Mouse (Mus musculus): ENCODE results near the gene Ube2e2. TPM values are rescaled to one million over a fixed set of nuclear protein-coding genes. Genes with fewer than 3 reads are reported as not detected.
A peak's percentile ranks its signal among the peaks of the same experiment; 100 is the strongest.
"Not testable (repeated sequence)": the region's sequence is repeated elsewhere in the genome, so short reads cannot be mapped to it uniquely, and the experiment has no call there.

The Ube2e2 gene
- polyA plus RNA-seq, 1 experiment from 2014 or later = 53.3 TPM

DNA sequence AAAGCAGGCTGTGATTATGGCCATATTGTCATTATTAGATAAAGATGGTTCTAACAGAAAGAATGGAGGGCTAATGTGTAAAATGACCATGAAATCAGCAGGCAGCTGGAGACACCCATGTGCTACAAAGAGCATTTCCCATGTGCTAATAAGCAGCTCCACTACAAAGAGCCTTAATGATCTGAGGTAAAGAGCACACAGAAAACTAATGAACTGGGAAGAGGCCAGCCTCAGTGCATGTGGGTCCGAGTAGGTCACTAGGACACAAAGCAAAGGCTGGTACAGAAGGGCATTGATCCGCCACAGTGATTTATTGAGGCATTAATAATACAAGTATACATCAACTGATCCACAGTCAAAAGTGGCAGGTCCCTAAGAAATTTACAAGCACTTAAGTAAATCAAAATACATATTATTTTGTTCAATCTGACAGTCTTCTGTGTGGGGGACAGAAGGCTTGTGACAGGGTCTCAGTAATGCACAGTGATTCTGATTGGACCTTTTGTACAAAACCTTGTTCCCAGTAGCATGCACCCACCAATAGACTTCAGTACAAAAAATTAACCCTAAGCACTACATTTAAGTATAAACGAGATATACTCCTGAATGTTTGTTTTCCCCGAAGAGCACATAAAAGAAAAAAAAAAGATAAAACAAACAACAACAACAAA is 320.6 kb downstream of the Ube2e2 start:
- Histone ChIP-seq H3K4me1 (replicated peaks) (peaks cover 18% of the 10 kb centered on the region), H3K27ac (no peak overlapping the region), H3K9me3 (no peaks in the 10 kb centered on the region), H3K27me3 (ENCODE audit: insufficient read depth, poor library complexity, severe bottlenecking) (peaks cover 71% of the 10 kb centered on the region), H3K36me3 (no peaks in the 10 kb centered on the region), H3K4me3 (no peak overlapping the region)
- peak; percentile 15 for DNase-seq (ENCODE audit: low spot score)
- WGBS = 56% methylated on average over 4 of the region's 4 CpGs

DNA sequence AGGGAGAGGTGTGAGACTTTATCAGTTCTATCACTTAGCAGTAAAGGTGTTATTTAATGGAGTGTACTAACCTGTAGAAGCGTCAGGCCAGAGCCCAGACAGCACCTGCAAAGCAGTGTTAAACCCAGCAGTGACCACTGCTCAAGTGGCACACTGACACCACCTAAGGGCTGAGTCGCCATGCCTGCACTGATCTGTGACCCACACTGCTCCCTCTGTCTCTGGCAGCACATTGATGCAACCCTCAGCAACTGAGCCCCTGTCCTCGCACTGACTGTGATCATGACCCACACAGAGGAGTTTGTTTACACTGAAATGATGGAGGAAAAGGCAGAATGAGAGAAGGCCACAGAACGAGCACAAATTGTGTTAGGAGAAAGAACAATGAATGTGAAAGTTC is 321.2 kb downstream of the Ube2e2 start:
- peak; percentile 12 for DNase-seq (ENCODE audit: low spot score)
- Histone ChIP-seq H3K4me3 (no peak overlapping the region), H3K36me3 (no peaks in the 10 kb centered on the region), H3K4me1 (replicated peaks) (peaks cover 18% of the 10 kb centered on the region), H3K9me3 (no peaks in the 10 kb centered on the region), H3K27me3 (ENCODE audit: insufficient read depth, poor library complexity, severe bottlenecking) (peaks cover 68% of the 10 kb centered on the region), H3K27ac (no peak overlapping the region)
- WGBS = 54% methylated on average over 4 of the region's 4 CpGs

DNA sequence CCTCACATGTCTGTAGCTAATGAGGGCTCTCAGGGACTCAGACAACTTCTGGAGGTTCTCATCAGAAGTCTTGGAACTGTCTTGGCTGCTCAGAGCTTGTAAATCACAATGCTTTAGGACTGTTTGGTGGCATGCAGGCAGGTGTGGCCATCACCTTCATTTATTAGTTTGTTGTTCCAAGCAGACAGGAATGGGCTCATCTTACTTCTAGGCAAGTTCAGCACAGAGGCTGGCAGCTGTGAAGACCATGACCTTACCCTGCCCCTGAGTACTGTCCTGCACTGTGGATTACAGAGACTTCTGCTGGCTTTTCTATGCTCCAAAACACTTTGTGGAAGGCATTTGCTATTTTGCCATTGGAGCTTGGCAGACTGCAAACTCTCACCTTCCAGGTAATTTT is 324.5 kb downstream of the Ube2e2 start:
- no peaks in the 10 kb centered on the region for H3K9me3 ChIP-seq
- H3K27me3 ChIP-seq (ENCODE audit: insufficient read depth, poor library complexity, severe bottlenecking) = peaks cover 37% of the 10 kb centered on the region
- H3K27ac ChIP-seq = no peak overlapping the region
- H3K4me1 ChIP-seq (replicated peaks) = peaks cover 17% of the 10 kb centered on the region
- DNase-seq (ENCODE audit: low spot score) = no peak
- no peaks in the 10 kb centered on the region for H3K36me3 ChIP-seq
- H3K4me3 ChIP-seq = no peak overlapping the region

DNA sequence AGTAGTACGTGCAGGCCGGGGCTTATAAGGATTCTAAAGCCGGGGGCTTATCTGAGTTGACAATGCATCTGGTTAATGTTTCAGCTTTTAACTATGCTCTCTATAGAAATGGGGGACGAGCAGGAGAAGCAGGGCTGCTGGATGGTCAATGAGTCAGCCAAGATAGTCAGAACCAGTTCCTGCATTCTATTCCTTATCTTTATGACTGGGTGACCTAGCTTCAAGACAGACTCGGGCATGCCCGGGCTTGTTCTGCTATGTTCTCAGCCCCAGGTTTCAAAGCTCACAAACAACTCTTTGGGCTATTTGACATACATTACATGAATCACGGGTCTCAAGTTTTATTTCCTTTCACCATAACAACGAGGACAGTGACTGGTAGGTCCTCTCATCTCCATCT is 329.1 kb downstream of the Ube2e2 start:
- H3K27me3 ChIP-seq (ENCODE audit: insufficient read depth, poor library complexity, severe bottlenecking); H3K36me3 ChIP-seq; H3K27ac ChIP-seq; H3K4me1 ChIP-seq (replicated peaks); H3K4me3 ChIP-seq; DNase-seq (ENCODE audit: low spot score): not testable (repeated sequence)
- WGBS = 90% methylated on average over 8 of the region's 8 CpGs
- H3K9me3 ChIP-seq = peaks cover 15% of the 10 kb centered on the region

DNA sequence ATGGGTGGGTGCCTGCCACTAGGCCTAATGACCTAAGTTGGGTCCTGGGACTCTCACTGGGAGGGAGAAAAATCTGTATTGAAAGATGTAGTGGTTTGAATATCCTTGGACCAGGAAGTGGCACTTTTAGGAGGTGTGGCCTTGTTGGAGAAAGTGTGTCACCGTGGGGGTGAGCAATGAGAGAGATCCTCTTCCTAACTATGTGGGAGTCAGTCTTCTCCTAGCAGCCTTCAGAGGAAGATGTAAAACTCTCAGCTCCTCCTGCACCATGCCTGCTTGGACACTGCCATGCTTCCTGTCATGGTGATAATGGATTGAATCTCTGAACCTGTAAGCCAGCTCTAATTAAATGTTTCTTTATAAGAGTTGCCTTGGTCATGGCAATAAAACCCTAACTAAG is 338.8 kb downstream of the Ube2e2 start:
- H3K36me3 ChIP-seq = no peaks in the 10 kb centered on the region
- H3K27ac ChIP-seq = no peak overlapping the region
- WGBS = 49% methylated on average over 1 of the region's 1 CpGs

DNA sequence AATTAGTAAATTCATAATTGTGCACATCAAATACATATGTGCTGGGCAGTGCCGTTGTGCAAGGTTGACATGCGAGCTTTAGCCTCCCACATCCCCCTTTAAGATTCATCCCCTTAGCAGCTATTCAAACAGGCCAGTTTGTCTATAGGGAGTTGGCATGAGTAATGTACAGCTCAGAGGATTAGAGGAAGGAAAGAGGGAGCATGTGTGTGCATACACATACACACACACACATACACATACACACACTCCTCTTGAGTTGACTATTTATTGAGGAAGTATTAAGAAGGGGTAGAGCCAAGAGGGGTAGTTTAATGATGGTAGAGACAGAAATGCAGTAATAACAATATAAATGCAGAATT is 339.5 kb downstream of the Ube2e2 start:
- H3K9me3 ChIP-seq = no peaks in the 10 kb centered on the region

More for the DNA sequence above, 338.8 kb downstream of the Ube2e2 start:
- no peaks in the 10 kb centered on the region for H3K4me1 ChIP-seq (replicated peaks)
- H3K27me3 ChIP-seq (ENCODE audit: insufficient read depth, poor library complexity, severe bottlenecking) = no peaks in the 10 kb centered on the region
- H3K9me3 ChIP-seq = no peaks in the 10 kb centered on the region; the same call in 1 of the 2 replicates
- DNase-seq (ENCODE audit: low spot score) = no peak
- H3K4me3 ChIP-seq = no peak overlapping the region

DNA sequence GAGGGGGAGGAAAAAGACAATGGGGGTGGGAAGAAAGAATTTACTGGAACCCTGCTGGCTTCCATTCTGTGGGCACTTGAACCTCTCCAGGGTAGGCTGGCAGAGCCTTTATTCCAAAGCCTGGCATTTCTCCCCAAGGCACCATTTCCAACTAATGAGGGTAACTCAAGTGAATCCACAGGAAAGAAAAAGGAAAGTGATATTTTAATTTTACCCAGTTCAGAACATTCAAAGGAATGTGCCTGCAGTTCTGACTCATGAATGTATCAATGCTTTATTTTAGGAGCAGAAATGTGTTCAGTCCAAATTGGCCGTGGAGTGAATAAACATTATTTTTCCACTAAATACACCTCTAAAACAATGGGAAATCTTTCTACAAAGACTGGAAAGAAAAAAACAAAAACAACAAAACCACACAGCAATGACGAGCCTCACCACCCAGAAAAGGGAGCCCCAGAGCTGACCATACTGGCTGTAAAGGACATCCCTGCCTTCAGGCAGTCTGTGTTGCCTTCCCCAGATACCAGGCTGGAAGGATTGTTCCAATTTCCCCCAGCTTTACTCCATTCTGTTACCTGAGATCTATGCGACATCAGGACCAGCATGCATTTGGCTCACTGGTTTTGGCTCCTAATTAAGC is 340.0 kb downstream of the Ube2e2 start:
- no peaks in the 10 kb centered on the region for H3K4me1 ChIP-seq (replicated peaks)
- WGBS = 65% methylated on average over 3 of the region's 3 CpGs
- no peak overlapping the region for H3K4me3 ChIP-seq
- DNase-seq (ENCODE audit: low spot score) = no peak
- H3K27ac ChIP-seq = no peak overlapping the region
- H3K9me3 ChIP-seq = no peaks in the 10 kb centered on the region
- no peaks in the 10 kb centered on the region for H3K27me3 ChIP-seq (ENCODE audit: insufficient read depth, poor library complexity, severe bottlenecking)
- H3K36me3 ChIP-seq = no peaks in the 10 kb centered on the region

More for the DNA sequence above, 339.5 kb downstream of the Ube2e2 start:
- H3K27ac ChIP-seq = no peak overlapping the region
- H3K36me3 ChIP-seq = no peaks in the 10 kb centered on the region
- no peaks in the 10 kb centered on the region for H3K4me1 ChIP-seq (replicated peaks)
- no peak overlapping the region for H3K4me3 ChIP-seq
- no peaks in the 10 kb centered on the region for H3K27me3 ChIP-seq (ENCODE audit: insufficient read depth, poor library complexity, severe bottlenecking)
- WGBS = 84% methylated on average over 2 of the region's 2 CpGs
- DNase-seq (ENCODE audit: low spot score) = no peak

DNA sequence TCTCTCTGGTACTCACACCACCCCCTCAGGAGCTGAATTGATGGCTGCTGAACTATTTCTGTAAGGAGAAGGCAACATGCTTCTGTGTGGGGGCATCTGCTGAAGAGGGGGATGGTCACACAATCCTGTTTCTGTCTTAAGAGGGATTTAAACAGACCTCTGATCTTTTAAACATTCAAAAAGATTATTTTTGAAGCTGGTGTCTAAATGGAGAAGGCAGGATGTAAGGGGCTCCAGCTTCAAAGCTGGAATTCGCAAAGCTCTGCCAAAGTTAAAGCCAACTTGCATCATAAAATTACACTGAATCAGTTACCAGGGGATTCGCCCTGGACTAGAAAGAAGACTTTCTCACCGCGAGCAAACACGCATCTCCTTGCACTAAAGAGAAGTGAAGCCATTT is 346.5 kb downstream of the Ube2e2 start:
- Histone ChIP-seq H3K9me3 (no peaks in the 10 kb centered on the region), H3K27me3 (ENCODE audit: insufficient read depth, poor library complexity, severe bottlenecking) (no peaks in the 10 kb centered on the region), H3K27ac (no peak overlapping the region), H3K4me3 (no peak overlapping the region), H3K36me3 (no peaks in the 10 kb centered on the region), H3K4me1 (replicated peaks) (no peaks in the 10 kb centered on the region)
- WGBS = 83% methylated on average over 5 of the region's 5 CpGs
- DNase-seq (ENCODE audit: low spot score) = no peak

DNA sequence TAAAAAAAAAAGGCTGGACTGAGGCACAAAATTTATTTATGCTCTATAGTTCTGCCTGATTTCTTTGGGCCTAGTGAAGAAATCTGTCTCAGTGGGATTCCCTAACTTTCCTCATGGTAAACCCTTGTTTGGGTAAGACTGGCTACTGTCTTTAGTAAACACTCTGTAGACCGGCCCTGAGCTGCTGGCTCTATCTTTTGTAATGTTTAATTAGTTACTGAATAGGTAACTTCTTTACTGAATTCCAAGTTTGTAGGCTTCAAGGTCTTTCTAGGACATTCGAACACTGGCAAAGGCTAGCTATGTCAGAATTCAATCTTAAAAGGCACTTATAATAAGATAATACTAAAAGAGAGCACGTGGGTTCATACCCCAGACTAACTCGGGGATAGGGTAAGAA is 355.0 kb downstream of the Ube2e2 start:
- 79% methylated on average over 4 of the region's 4 CpGs for WGBS
- not testable (repeated sequence) for H3K9me3 ChIP-seq; H3K4me1 ChIP-seq (replicated peaks); H3K36me3 ChIP-seq; DNase-seq (ENCODE audit: low spot score); H3K27me3 ChIP-seq (ENCODE audit: insufficient read depth, poor library complexity, severe bottlenecking); H3K27ac ChIP-seq; H3K4me3 ChIP-seq

DNA sequence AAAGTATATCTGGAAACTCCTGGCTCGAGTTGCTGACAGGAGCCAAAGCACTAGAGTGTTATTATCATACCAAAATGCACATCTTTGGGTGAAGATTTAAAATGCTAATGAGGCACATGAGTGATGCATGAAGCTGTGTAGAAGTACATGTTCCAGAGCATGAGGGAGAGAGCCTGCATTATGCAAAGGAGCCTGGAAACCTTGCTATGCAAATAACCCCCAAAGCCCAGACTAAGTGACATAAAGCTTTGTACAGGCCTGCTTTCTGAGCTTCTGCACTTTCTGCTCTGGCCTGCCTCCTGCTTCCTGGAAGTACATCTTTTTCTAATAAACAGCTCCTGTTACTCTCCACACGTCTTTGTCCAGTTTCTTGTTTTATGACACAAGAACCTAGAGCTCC is 363.2 kb downstream of the Ube2e2 start:
- Histone ChIP-seq H3K9me3 (no peaks in the 10 kb centered on the region), H3K27ac (no peak overlapping the region), H3K27me3 (ENCODE audit: insufficient read depth, poor library complexity, severe bottlenecking) (no peaks in the 10 kb centered on the region), H3K4me1 (replicated peaks) (no peaks in the 10 kb centered on the region), H3K4me3 (no peak overlapping the region), H3K36me3 (no peaks in the 10 kb centered on the region)
- DNase-seq (ENCODE audit: low spot score) = no peak
- 73% methylated on average over 2 of the region's 2 CpGs for WGBS

DNA sequence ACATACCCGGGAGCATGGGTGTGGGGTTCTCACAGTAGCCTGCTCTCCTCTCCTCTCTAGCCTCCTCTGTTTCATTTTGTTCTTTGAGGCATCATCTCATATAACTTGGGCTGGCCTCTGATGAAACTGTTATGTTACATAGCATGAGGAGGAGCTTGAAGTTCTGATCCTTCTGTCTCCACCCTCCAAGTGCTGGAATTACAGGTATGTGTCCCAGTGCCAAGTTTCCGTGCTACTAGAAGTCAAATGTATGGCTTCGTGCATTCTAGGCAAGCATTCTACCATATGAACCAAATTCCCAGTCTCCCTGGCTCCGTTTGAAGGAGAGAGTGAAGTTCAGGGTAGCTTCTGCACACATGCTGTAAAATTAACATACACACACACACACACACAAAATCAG is 363.6 kb downstream of the Ube2e2 start:
- no peaks in the 10 kb centered on the region for H3K36me3 ChIP-seq
- H3K4me1 ChIP-seq (replicated peaks) = no peaks in the 10 kb centered on the region
- no peak overlapping the region for H3K27ac ChIP-seq
- no peaks in the 10 kb centered on the region for H3K9me3 ChIP-seq
- H3K4me3 ChIP-seq = no peak overlapping the region
- 86% methylated on average over 4 of the region's 4 CpGs for WGBS
- no peaks in the 10 kb centered on the region for H3K27me3 ChIP-seq (ENCODE audit: insufficient read depth, poor library complexity, severe bottlenecking)
- DNase-seq (ENCODE audit: low spot score) = no peak
